Mouse (Mus musculus) liver, embryonic 11.5 days (tissue): ENCODE results near the gene Pank2. TPM values are rescaled to one million over a fixed set of nuclear protein-coding genes. Genes with fewer than 3 reads are reported as not detected.

ENCODE experiments used
- microRNA-seq: library from miRNA; unstranded; fragments of <30 nt; microRNA quantifications from one replicate; pipeline ENCODE4, GENCODE M21; 2017; ENCODE audit warnings: borderline number of aligned reads
- polyA plus RNA-seq: library from polyadenylated mRNA; unstranded; fragments of >200 nt; fragmentation: Nextera tagmentation; extraction: Ambion mirVana; gene quantifications from 2 replicates; pipeline ENCODE4 v1.2.1, GENCODE M21; 2014

Pank2 gene
- polyA plus RNA-seq, 1 experiment from 2014 or later, result 41.7 TPM

Small RNA genes within 50 kb of the gene (microRNA-seq; reads per million reads assigned to microRNA genes)
- gene Mir103-2, result 132 reads per million, percentile 51 among the genes with 10 or more reads in this experiment

Other genes starting within 250 kb of the Pank2 start
- 2.9 and 3.5 TPM in 2 replicates for gene Gfra4, start 219.4 kb upstream of the Pank2 start, polyA plus RNA-seq
- 0.31 and 0.95 TPM in 2 replicates for gene Adam33, start 198.7 kb upstream of the Pank2 start, polyA plus RNA-seq
- gene Siglec1, start 175.7 kb upstream of the Pank2 start, polyA plus RNA-seq, result 0.73 and 0.78 TPM in 2 replicates
- 5.5 TPM in 2 replicates for gene Hspa12b, start 135.2 kb upstream of the Pank2 start, polyA plus RNA-seq
- gene Gm11037, start 129.0 kb upstream of the Pank2 start, polyA plus RNA-seq, result not detected in 2 replicates
- 130 TPM in 2 replicates for gene 1700037H04Rik, start 102.4 kb upstream of the Pank2 start, polyA plus RNA-seq
- 3.8 and 4.9 TPM in 2 replicates for gene Cenpb, start 82.4 kb upstream of the Pank2 start, polyA plus RNA-seq
- gene Cdc25b, start 75.5 kb upstream of the Pank2 start, polyA plus RNA-seq, result 76.4 and 85.4 TPM in 2 replicates
- 1.3 and 1.5 TPM in 2 replicates for gene Spef1, start 75.2 kb upstream of the Pank2 start, polyA plus RNA-seq
- gene Ap5s1, start 55.4 kb upstream of the Pank2 start, polyA plus RNA-seq, result 18.1 and 19.2 TPM in 2 replicates
- 29.7 and 30.0 TPM in 2 replicates for gene Mavs, start 28.4 kb upstream of the Pank2 start, polyA plus RNA-seq
- 1.2 and 1.7 TPM in 2 replicates for gene Rnf24, start 90.4 kb downstream of the Pank2 start, polyA plus RNA-seq
- gene Smox, start 229.0 kb downstream of the Pank2 start, polyA plus RNA-seq, result 36.3 and 44.9 TPM in 2 replicates